Mouse (Mus musculus) lung, adult 2 months (tissue): Measurements from ENCODE around the gene Lgals8. TPM values are rescaled to one million over a fixed set of nuclear protein-coding genes. Genes with fewer than 3 reads are reported as not detected.
A peak's percentile ranks its signal among the peaks of the same experiment; 100 is the strongest.

Experiments used
- DNase-seq: peaks from one replicate; pipeline ENCODE4 v3.0.0; 2022
- H3K4me1 ChIP-seq: fragments of 200-500 bp; 2 replicates; pipeline ENCODE4 v1.6.1; 2011; ENCODE audit warnings: low read length; ENCODE audit not compliant: control insufficient read depth, insufficient read depth
- H3K4me3 ChIP-seq: fragments of 200-500 bp; replicated peaks from 2 replicates; pipeline ENCODE3; 2011; ENCODE audit warnings: low read depth, mild to moderate bottlenecking, control low read depth, low read length; ENCODE audit errors: extremely low read depth
- CTCF ChIP-seq: fragments of 200-500 bp; IDR thresholded peaks from 2 replicates; pipeline ENCODE4 v1.5.1; 2011; ENCODE audit warnings: mild to moderate bottlenecking, low read length, control low read depth; ENCODE audit not compliant: insufficient read depth
- POLR2A ChIP-seq: fragments of 200-500 bp; IDR thresholded peaks from 2 replicates; pipeline ENCODE4 v1.6.1; 2011; ENCODE audit warnings: low read depth, mild to moderate bottlenecking, control low read depth, low read length, borderline replicate concordance; ENCODE audit errors: extremely low read depth
- WGBS: fragments of 180-500 bp; shearing (Covaris S2); methylation state at CpG from one replicate; pipeline ENCODE4 v1.1.7; 2018; 5-methylcytosine and 5-hydroxymethylcytosine counted together
- polyA plus RNA-seq: library from polyadenylated mRNA; depleted of rRNA; stranded (reverse); fragments of >200 nt; gene quantifications from 2 replicates; pipeline ENCODE4 v1.2.3, GENCODE M21; 2012

Lgals8 gene
- polyA plus RNA-seq, 1 experiment: 36.3 TPM

- Histone ChIP-seq H3K4me3 (no peak overlapping the region), H3K4me1 (peaks cover 8% of the 10 kb centered on the region; the same call in 1 of the 2 replicates)
- TF ChIP-seq CTCF: no peak
- no peak for TF ChIP-seq POLR2A
- DNase-seq: no peak
- WGBS: 67% methylated on average over 4 of the region's 4 CpGs
Observed at GRCm38 (mm10) chr13:12462623-12463022, 2.1 kb downstream of the Lgals8 start.

- WGBS: 2% methylated on average over 7 of the region's 7 CpGs
- Histone ChIP-seq H3K4me3 (peak overlapping the region; percentile 99), H3K4me1 (peaks cover 8% of the 10 kb centered on the region; the same call in 1 of the 2 replicates)
- no peak for TF ChIP-seq POLR2A
- no peak for TF ChIP-seq CTCF
- no peak for DNase-seq
Observed at GRCm38 (mm10) chr13:12461730-12462119, 3.0 kb downstream of the Lgals8 start.

- DNase-seq: peak; percentile 94
- TF ChIP-seq POLR2A: peak; percentile 81; the same call in 1 of the 2 replicates
- no peak for TF ChIP-seq CTCF
- H3K4me1 ChIP-seq: peaks cover 8% of the 10 kb centered on the region; the same call in 1 of the 2 replicates
- peak overlapping the region; percentile 99 for H3K4me3 ChIP-seq
- WGBS: under 1% methylated on average over 59 of the region's 59 CpGs
Observed at GRCm38 (mm10) chr13:12460881-12461729, 3.6 kb downstream of the Lgals8 start.

- TF ChIP-seq CTCF (no peak), POLR2A (0 out of 2 replicates have a peak, but pooled peaks have one; percentile 5)
- peak; percentile 31 for DNase-seq
- Histone ChIP-seq H3K4me1 (peaks cover 8% of the 10 kb centered on the region; the same call in 1 of the 2 replicates), H3K4me3 (peak overlapping the region; percentile 99)
- 1% methylated on average over 8 of the region's 8 CpGs for WGBS
Observed at GRCm38 (mm10) chr13:12460443-12460842, 4.3 kb downstream of the Lgals8 start.

GRCm38 (mm10) chr13:12456711-12457110 is 8.0 kb downstream of the Lgals8 start:
- TF ChIP-seq POLR2A (no peak), CTCF (no peak)
- WGBS: 86% methylated on average over 7 of the region's 7 CpGs
- Histone ChIP-seq H3K4me1 (peaks cover 6% of the 10 kb centered on the region; the same call in 1 of the 2 replicates), H3K4me3 (no peak overlapping the region)
- no peak for DNase-seq

- Histone ChIP-seq H3K4me3 (no peak overlapping the region), H3K4me1 (peaks cover 3% of the 10 kb centered on the region; the same call in 1 of the 2 replicates)
- TF ChIP-seq POLR2A: no peak
- TF ChIP-seq CTCF: no peak
- WGBS: 82% methylated on average over 7 of the region's 7 CpGs
- DNase-seq: no peak
Observed at GRCm38 (mm10) chr13:12454686-12455390, 9.9 kb downstream of the Lgals8 start.

GRCm38 (mm10) chr13:12453150-12453549 is 11.6 kb downstream of the Lgals8 start:
- no peak for TF ChIP-seq CTCF
- Histone ChIP-seq H3K4me1 (no peaks in the 10 kb centered on the region), H3K4me3 (no peak overlapping the region)
- WGBS: 94% methylated on average over 14 of the region's 14 CpGs
- DNase-seq: no peak

GRCm38 (mm10) chr13:12442008-12442587 is 22.6 kb downstream of the Lgals8 start:
- peak; percentile 16 for DNase-seq
- Histone ChIP-seq H3K4me3 (no peak overlapping the region), H3K4me1 (peaks cover 2% of the 10 kb centered on the region; the same call in 1 of the 2 replicates)
- WGBS: 47% methylated on average over 2 of the region's 2 CpGs
- TF ChIP-seq POLR2A (no peak), CTCF (no peak)

GRCm38 (mm10) chr13:12440813-12441212 is 23.9 kb downstream of the Lgals8 start:
- DNase-seq: no peak
- Histone ChIP-seq H3K4me1 (peaks cover 2% of the 10 kb centered on the region; the same call in 1 of the 2 replicates), H3K4me3 (no peak overlapping the region)
- 85% methylated on average over 6 of the region's 6 CpGs for WGBS
- TF ChIP-seq CTCF: no peak
- TF ChIP-seq POLR2A: no peak
